Mouse (Mus musculus): ENCODE measurements at regions not wholly inside any gene's neighbourhood (a gene's known extent, or its start where the extent isn't known, plus 50 kb on each side); places are given as distances from the start of the nearest gene placed in this dataset.
A peak's percentile ranks its signal among the peaks of the same experiment; 100 is the strongest.

DNA sequence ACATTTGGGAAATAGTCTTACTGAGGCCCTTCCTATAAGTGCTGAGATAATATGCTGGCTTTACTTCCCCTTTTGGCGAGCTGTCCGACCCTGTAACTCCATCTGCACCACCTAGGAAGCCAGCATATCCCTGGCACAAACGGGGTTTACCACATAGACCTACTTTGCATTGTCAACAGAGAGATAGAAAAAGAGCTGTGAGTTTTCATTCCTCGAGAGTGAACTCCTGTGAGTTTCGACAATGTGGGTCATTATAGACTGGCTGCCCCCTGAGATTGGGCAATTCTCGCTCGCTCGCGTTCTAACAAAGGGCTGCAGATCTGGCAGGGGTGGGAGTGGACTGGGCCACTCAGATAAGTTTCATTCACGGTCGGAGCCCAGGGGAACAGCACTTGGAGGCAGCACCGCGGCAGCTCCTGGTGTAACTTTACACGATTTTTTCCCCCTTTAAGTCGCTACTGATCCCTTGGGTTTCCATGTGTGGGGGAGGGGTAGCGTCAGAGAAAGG, 98.3 kb upstream of the Adgrl2 start:
- no peak overlapping the region for H3K27ac ChIP-seq (ENCODE audit: control insufficient read depth, insufficient read depth, low read length)
- no peaks in the 10 kb centered on the region for H3K27me3 ChIP-seq (ENCODE audit: control insufficient read depth, insufficient read depth, low read length)
- no peak for DNase-seq
- TF ChIP-seq POLR2A (IDR thresholded peaks at IDR 0.05; ENCODE audit: control insufficient read depth, extremely low read depth, insufficient read depth, low read length, poor library complexity) (no peak), CTCF (IDR thresholded peaks at IDR 0.05; ENCODE audit: borderline replicate concordance, control insufficient read depth, extremely low read depth, insufficient read depth, low read length, poor library complexity) (no peak)
- peaks cover 6% of the 10 kb centered on the region for H3K4me1 ChIP-seq (replicated peaks; ENCODE audit: control insufficient read depth, insufficient read depth, low read length)
- H3K4me3 ChIP-seq (ENCODE audit: control insufficient read depth, insufficient read depth, low read length), result no peak overlapping the region
- H3K36me3 ChIP-seq (ENCODE audit: control insufficient read depth, insufficient read depth, low read length), result no peaks in the 10 kb centered on the region
- WGBS, result 9% methylated on average over 16 of the region's 16 CpGs

DNA sequence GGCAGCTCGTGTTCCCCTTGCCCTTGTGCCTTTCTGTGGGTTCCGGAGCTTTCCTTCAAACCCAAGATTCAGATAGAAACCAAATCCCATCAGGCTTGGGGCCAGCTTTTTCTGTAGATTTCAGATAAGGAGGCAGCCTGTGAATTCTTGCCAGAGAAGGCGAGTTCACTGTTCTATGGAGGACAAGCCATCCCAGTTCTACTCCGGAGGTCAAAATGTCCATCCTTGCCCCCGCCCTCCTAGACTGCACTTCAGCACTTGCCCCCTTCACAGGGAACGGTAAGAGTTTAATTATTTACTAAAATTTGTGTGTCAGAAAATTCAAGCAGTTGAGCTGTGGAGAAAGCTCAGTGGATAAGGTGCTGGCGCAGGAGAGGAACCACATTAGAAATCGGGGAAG, 97.1 kb upstream of the Adgrl2 start:
- H3K36me3 ChIP-seq (ENCODE audit: control insufficient read depth, insufficient read depth, low read length), result no peaks in the 10 kb centered on the region
- peaks cover 6% of the 10 kb centered on the region for H3K4me1 ChIP-seq (replicated peaks; ENCODE audit: control insufficient read depth, insufficient read depth, low read length)
- no peak for DNase-seq
- 95% methylated on average over 8 of the region's 8 CpGs for WGBS
- no peaks in the 10 kb centered on the region for H3K27me3 ChIP-seq (ENCODE audit: control insufficient read depth, insufficient read depth, low read length)
- H3K4me3 ChIP-seq (ENCODE audit: control insufficient read depth, insufficient read depth, low read length), result no peak overlapping the region
- TF ChIP-seq CTCF (IDR thresholded peaks at IDR 0.05; ENCODE audit: borderline replicate concordance, control insufficient read depth, extremely low read depth, insufficient read depth, low read length, poor library complexity), result no peak
- no peak for TF ChIP-seq POLR2A (IDR thresholded peaks at IDR 0.05; ENCODE audit: control insufficient read depth, extremely low read depth, insufficient read depth, low read length, poor library complexity)
- no peak overlapping the region for H3K27ac ChIP-seq (ENCODE audit: control insufficient read depth, insufficient read depth, low read length)

GRCm38 (mm10) chr3:149086704-149087103, 96.3 kb upstream of the Adgrl2 start:
- no peak overlapping the region for H3K4me3 ChIP-seq (ENCODE audit: control insufficient read depth, insufficient read depth, low read length)
- H3K4me1 ChIP-seq (replicated peaks; ENCODE audit: control insufficient read depth, insufficient read depth, low read length), result peaks cover 6% of the 10 kb centered on the region
- no peaks in the 10 kb centered on the region for H3K27me3 ChIP-seq (ENCODE audit: control insufficient read depth, insufficient read depth, low read length)
- 61% methylated on average over 5 of the region's 5 CpGs for WGBS
- TF ChIP-seq POLR2A (IDR thresholded peaks at IDR 0.05; ENCODE audit: control insufficient read depth, extremely low read depth, insufficient read depth, low read length, poor library complexity) (no peak), CTCF (IDR thresholded peaks at IDR 0.05; ENCODE audit: borderline replicate concordance, control insufficient read depth, extremely low read depth, insufficient read depth, low read length, poor library complexity) (no peak)
- no peak overlapping the region for H3K27ac ChIP-seq (ENCODE audit: control insufficient read depth, insufficient read depth, low read length)
- DNase-seq, result no peak
- no peaks in the 10 kb centered on the region for H3K36me3 ChIP-seq (ENCODE audit: control insufficient read depth, insufficient read depth, low read length)

DNA sequence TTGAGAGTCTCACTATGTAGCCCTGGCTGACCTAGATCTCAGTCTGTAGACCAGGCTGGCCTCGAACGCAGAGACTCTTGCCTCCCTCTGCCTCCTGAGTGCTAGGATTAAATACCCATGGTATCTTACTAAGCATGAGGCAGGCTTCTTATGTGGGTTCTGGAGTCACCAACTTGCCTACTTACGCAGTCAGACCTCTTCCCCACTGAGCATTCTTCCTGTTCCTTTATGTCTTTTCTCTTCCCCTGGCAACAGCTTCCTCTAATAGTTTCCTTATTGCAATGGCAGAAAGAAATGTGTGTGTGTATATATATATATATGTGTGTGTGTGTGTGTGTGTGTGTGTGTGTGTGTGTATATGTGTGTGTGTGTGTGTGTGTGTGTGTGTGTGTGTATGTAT, 95.7 kb upstream of the Adgrl2 start:
- H3K4me3 ChIP-seq (ENCODE audit: control insufficient read depth, insufficient read depth, low read length), result no peak overlapping the region
- H3K27ac ChIP-seq (ENCODE audit: control insufficient read depth, insufficient read depth, low read length), result peak overlapping the region; percentile 47; the same call in 1 of the 2 replicates
- WGBS, result 38% methylated on average over 3 of the region's 3 CpGs
- H3K4me1 ChIP-seq (replicated peaks; ENCODE audit: control insufficient read depth, insufficient read depth, low read length), result peaks cover 6% of the 10 kb centered on the region
- TF ChIP-seq CTCF (IDR thresholded peaks at IDR 0.05; ENCODE audit: borderline replicate concordance, control insufficient read depth, extremely low read depth, insufficient read depth, low read length, poor library complexity) (no peak), POLR2A (IDR thresholded peaks at IDR 0.05; ENCODE audit: control insufficient read depth, extremely low read depth, insufficient read depth, low read length, poor library complexity) (no peak)
- no peaks in the 10 kb centered on the region for H3K36me3 ChIP-seq (ENCODE audit: control insufficient read depth, insufficient read depth, low read length)
- no peak for DNase-seq
- H3K27me3 ChIP-seq (ENCODE audit: control insufficient read depth, insufficient read depth, low read length), result no peaks in the 10 kb centered on the region

- 93% methylated on average over 10 of the region's 10 CpGs for WGBS
- no peaks in the 10 kb centered on the region for H3K36me3 ChIP-seq (ENCODE audit: control insufficient read depth, insufficient read depth, low read length)
- TF ChIP-seq POLR2A (IDR thresholded peaks at IDR 0.05; ENCODE audit: control insufficient read depth, extremely low read depth, insufficient read depth, low read length, poor library complexity) (no peak), CTCF (IDR thresholded peaks at IDR 0.05; ENCODE audit: borderline replicate concordance, control insufficient read depth, extremely low read depth, insufficient read depth, low read length, poor library complexity) (no peak)
- no peak for DNase-seq
- H3K27ac ChIP-seq (ENCODE audit: control insufficient read depth, insufficient read depth, low read length), result no peak overlapping the region
- H3K4me1 ChIP-seq (replicated peaks; ENCODE audit: control insufficient read depth, insufficient read depth, low read length), result peaks cover 6% of the 10 kb centered on the region
- no peak overlapping the region for H3K4me3 ChIP-seq (ENCODE audit: control insufficient read depth, insufficient read depth, low read length)
- no peaks in the 10 kb centered on the region for H3K27me3 ChIP-seq (ENCODE audit: control insufficient read depth, insufficient read depth, low read length)
Measured at GRCm38 (mm10) chr3:149084861-149085598, 94.7 kb upstream of the Adgrl2 start.

GRCm38 (mm10) chr3:149083391-149083790, 93.0 kb upstream of the Adgrl2 start:
- no peak overlapping the region for H3K27ac ChIP-seq (ENCODE audit: control insufficient read depth, insufficient read depth, low read length)
- no peaks in the 10 kb centered on the region for H3K27me3 ChIP-seq (ENCODE audit: control insufficient read depth, insufficient read depth, low read length)
- WGBS, result 64% methylated on average over 11 of the region's 11 CpGs
- H3K4me3 ChIP-seq (ENCODE audit: control insufficient read depth, insufficient read depth, low read length), result no peak overlapping the region
- H3K4me1 ChIP-seq (replicated peaks; ENCODE audit: control insufficient read depth, insufficient read depth, low read length), result peaks cover 6% of the 10 kb centered on the region
- no peak for DNase-seq
- no peaks in the 10 kb centered on the region for H3K36me3 ChIP-seq (ENCODE audit: control insufficient read depth, insufficient read depth, low read length)
- TF ChIP-seq CTCF (IDR thresholded peaks at IDR 0.05; ENCODE audit: borderline replicate concordance, control insufficient read depth, extremely low read depth, insufficient read depth, low read length, poor library complexity), result no peak
- no peak for TF ChIP-seq POLR2A (IDR thresholded peaks at IDR 0.05; ENCODE audit: control insufficient read depth, extremely low read depth, insufficient read depth, low read length, poor library complexity)

All from thymus, adult 2 months (tissue).